Mouse (Mus musculus): ENCODE measurements at regions not wholly inside any gene's neighbourhood (a gene's known extent, or its start where the extent isn't known, plus 50 kb on each side); places are given as distances from the start of the nearest gene placed in this dataset.
A peak's percentile ranks its signal among the peaks of the same experiment; 100 is the strongest.
"Not testable (repeated sequence)": the region's sequence is repeated elsewhere in the genome, so short reads cannot be mapped to it uniquely, and the experiment has no call there.

- not testable (repeated sequence) for DNase-seq
These were observed 312.2 kb upstream of the Vmn1r3 start for GRCm38 (mm10) chr4:3497392-3497791.

- DNase-seq = not testable (repeated sequence)
These were observed 310.8 kb upstream of the Vmn1r3 start for GRCm38 (mm10) chr4:3495987-3496386.

DNA sequence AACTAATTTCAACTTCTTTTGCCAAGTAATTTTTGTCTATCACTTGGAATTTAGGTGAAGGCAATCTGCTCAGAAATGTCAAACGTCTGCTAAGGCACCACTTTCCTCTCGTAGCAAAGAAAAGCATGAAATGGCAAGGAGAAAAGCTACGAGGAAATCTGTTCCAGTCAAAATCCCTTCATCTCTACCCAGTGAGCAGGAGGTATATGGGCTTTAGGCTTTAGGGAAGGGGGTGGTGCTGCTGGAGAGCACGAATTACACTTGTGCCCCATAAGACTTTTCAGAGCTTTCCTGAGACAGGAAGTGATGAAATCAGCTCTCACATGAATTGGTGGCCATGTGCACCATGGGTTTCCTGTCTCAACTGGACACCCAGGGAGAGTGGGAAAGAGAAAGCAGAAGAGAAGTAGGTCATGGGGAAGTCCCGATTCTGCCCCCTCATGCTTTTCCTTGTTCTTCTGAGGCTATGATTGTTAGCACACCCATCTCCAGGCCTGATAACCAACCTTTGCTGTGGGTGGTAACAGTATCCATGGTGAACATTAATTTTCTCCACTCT, 309.0 kb upstream of the Vmn1r3 start:
- not testable (repeated sequence) for DNase-seq

DNA sequence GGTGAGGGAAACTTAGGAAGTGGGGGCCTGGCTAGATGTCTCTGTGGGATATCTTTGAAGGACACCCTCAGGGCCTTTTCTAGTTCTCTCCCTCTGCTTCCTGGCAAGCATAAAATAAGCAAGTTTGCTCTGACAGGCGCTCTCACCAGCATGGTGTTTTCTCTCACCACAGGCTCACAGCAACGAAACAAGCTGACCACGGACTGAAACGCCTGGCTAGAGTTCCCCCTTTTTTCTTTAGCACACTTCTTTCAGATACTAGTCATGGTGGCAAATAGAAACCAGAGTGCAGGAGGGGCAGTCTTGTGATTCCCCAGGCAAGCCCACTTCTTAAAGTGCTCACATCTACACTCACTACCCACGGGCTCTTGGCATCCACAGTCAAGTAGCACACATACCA, 305.7 kb upstream of the Vmn1r3 start:
- not testable (repeated sequence) for DNase-seq

DNA sequence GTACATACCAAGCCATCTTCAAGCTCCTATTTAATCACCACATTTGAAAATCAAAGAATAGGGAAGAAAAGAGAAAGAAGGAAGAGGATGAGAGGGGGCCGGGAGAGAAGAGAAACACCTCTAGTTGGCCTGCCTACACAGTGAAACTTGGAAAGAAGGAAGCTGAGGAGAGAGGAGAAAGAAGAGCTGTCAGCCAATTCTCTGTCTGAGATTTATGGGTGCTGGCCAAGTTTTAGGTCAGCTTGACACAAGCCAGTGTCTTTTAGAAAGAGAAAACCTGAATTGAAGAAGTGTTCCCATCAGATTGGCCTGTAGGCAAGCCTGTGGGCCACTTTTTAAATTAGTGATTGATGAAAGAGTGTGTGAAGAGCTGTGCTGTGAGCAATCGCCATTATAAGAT, 296.9 kb upstream of the Vmn1r3 start:
- no peak for DNase-seq

DNA sequence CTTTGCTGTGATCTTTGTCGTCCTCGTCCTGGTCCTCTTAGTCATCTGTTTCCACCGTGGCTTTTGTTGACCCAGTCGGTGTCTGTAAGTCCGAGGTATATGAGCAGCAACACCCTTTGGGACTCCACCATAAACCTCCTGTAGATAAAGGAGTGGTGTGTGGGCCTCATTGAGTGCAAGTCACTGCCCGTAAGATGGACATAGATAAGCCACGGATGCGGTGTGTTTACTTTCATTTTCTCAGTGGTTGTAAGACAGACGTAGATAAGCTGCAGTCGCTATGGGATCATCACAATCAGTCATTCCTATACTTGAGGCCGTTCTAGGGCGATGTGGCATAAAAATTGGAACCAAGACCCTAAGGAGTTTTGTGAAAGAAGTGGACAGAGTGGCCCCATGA, 271.6 kb upstream of the Vmn1r3 start:
- no peak for DNase-seq

- not testable (repeated sequence) for DNase-seq
These were observed 252.2 kb upstream of the Vmn1r3 start for GRCm38 (mm10) chr4:3437380-3437779.

DNA sequence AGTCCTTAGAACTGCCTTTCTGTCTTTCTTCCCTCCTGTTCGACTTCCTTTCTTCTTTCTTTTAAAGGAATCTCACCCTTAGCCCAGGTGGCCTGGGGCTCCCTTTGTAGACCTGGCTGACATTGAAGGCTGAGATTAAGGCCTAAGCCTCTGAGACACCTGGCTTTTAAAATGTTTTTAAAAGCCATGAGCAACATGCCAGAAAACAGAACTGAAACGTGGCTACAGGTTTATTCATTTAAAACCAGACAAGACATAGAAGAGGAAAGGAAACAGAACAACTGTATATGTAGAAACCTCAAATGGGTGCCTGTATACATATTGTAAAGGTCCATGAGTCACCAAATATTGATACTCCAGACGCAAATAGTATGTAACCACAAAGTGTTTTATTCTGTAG, 242.8 kb upstream of the Vmn1r3 start:
- no peak for DNase-seq

- peak; percentile 22 to 29 for DNase-seq
These were observed 234.9 kb upstream of the Vmn1r3 start for GRCm38 (mm10) chr4:3419920-3420499.

DNA sequence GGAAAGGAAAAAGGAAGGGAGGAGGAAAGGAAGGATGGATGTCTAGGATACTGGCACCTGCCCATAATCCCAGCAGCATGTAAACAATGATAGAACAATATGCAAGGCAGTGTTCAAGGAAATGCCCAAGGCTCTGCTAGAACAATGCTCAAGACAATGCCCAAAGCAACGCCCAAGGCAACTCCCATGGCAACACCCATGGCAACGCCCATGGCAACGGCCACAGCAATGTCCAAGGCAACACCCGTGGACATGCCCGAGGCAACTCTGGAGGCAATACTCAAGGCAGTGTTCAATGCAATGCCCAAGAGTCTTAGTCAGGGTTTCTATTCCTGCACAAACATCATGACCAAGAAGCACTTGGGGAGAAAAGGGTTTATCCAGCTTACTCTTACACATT, 231.5 kb upstream of the Vmn1r3 start:
- DNase-seq = no peak

DNA sequence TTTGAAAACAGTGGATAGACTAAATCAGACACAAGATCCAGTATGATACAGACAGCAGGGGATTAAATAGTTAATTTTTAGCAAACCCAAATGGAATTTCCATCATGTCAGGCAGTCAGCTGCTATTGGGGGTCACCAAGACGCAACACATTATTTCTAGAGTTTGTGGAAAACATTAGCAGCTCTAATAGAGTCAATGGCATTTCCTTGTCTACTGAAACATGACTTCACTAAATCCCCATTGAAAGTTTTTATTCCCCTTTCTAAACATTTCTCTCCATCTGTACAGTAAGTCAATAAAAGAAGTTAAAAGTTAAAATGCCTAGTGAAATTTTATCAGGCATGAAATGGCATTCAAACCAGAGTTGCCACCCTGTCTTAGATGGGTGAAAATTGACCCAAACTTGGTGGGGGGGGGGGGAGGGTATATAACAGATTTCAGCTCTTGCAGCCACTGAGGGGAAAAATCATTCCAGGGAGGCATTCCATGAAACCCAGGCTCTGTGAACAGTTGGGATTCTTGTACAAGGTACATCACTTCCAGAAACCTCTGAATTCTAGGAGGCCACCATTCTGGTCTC, 229.4 kb upstream of the Vmn1r3 start:
- not testable (repeated sequence) for DNase-seq

- DNase-seq = no peak
These were observed 228.6 kb upstream of the Vmn1r3 start for GRCm38 (mm10) chr4:3413493-3414441.

DNA sequence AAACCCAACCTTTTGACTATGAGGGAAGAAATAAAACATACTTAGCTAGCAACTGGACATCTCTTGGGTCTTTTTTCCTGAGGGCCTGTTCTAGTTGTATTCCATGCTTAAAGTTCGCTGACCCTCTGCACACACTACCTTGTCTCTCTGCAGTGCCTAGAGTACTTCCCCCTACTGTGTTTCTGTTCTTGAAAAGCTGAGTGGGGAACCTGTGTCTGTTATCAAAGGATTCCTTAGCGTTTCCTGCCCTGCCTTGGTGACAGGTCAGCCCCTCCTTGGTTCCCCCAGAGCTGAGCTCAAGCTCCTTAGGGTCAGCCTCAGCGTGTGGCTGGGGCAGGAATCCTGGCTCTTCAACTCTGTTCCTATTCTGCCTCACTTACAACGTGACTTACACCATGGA, 227.2 kb upstream of the Vmn1r3 start:
- DNase-seq = not testable (repeated sequence)

DNA sequence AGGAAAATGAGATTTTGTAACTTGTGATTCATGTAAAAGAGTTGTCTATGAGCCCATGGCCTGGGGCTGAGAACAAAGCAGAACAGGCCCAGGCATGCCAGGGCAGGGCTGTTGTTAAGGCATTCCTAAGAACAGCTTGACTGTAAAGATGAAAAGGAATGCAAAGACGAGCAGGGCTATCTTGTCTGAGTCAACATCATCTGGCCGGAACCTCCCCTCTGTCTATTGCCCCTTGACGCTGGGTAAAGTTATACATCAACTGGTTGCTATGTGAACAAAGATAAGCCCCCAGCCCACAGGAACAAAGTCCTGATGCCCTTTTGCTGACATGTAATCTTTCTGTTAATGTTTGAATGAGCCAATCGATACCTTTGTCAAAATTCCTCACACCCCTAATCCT, 217.7 kb upstream of the Vmn1r3 start:
- not testable (repeated sequence) for DNase-seq

- not testable (repeated sequence) for DNase-seq
These were observed 216.6 kb upstream of the Vmn1r3 start for GRCm38 (mm10) chr4:3401766-3402165.

GRCm38 (mm10) chr4:3391579-3391978, 206.4 kb upstream of the Vmn1r3 start:
- DNase-seq = not testable (repeated sequence)

DNA sequence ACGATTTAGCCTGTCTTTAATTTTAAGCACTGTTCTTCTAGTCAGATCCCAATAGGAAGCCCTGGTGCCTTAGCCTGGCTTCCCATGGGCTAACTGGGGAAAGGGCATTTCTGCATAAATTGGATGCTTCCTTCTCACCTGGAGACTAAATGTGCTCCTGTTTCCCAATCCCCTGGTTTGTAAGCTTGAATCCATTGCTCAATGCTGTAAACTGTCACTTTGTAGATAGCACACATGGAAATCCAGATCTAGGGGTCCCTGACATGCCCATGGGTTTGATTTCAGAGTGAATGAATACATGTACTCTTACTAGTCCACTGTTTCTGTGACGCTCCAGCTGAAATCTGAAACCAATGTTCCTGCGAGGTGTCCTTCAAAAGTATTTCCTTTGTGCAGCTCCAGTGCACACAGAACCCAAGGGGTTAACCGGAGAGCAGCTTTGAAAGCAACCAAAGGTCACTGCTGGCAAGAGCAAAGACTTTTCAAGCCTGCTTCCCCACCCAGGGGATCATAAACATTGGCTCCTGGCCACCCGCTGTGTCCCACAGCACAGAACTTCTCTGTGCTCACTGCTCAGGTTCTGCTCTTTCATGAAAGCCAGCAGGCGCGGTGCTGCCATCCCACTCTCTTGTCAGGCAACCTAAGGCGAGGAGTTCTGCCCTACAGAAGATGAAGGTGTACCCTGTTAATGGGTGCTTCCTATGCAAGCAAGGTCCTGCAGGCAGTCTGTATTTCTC, 188.0 kb upstream of the Vmn1r3 start:
- DNase-seq = not testable (repeated sequence)

- not testable (repeated sequence) for DNase-seq
These were observed 182.9 kb upstream of the Vmn1r3 start for GRCm38 (mm10) chr4:3368021-3368420.

DNA sequence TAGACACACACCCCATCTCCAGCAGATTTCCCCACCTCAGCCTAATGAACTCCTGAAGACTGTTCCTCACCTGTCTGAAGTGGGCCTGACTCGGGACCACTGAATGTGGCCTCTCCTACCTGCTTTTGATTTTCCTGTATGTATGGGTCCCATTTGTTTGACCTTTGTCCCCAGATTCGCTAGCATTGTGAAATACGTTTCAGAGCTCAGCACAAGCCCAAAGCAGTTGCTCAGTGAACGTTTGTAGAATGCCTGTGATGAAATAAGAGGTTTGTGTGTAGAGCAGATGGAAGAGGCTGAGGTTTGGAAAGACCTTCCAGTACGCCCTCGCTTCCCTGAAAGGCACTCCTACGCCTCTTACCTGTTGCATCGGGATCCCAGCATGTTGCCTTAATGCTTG, 158.3 kb upstream of the Vmn1r3 start:
- not testable (repeated sequence) for DNase-seq

- not testable (repeated sequence) for DNase-seq
These were observed 157.5 kb upstream of the Vmn1r3 start for GRCm38 (mm10) chr4:3342696-3343095.

GRCm38 (mm10) chr4:3342165-3342564, 157.0 kb upstream of the Vmn1r3 start:
- DNase-seq = not testable (repeated sequence)
